Mouse (Mus musculus): ENCODE data around the gene Nup107.
"Not testable (repeated sequence)": the region's sequence is repeated elsewhere in the genome, so short reads cannot be mapped to it uniquely, and the experiment has no call there.

Nup107 gene

GRCm38 (mm10) chr10:117715654-117716053, 76.9 kb downstream of the Nup107 start:
- not testable (repeated sequence) for DNase-seq (ENCODE audit: low spot score)

- no peak for DNase-seq (ENCODE audit: low spot score)
Observed at GRCm38 (mm10) chr10:117714928-117715500, 77.5 kb downstream of the Nup107 start.

- DNase-seq (ENCODE audit: low spot score) = no peak
Observed at GRCm38 (mm10) chr10:117714048-117714545, 78.4 kb downstream of the Nup107 start.

- DNase-seq (ENCODE audit: low spot score) = no peak
Observed at GRCm38 (mm10) chr10:117713466-117713865, 79.0 kb downstream of the Nup107 start.

GRCm38 (mm10) chr10:117712871-117713270, 79.6 kb downstream of the Nup107 start:
- DNase-seq (ENCODE audit: low spot score) = no peak

- DNase-seq (ENCODE audit: low spot score) = no peak
Observed at GRCm38 (mm10) chr10:117712191-117712754, 80.2 kb downstream of the Nup107 start.

GRCm38 (mm10) chr10:117711408-117711807, 81.1 kb downstream of the Nup107 start:
- DNase-seq (ENCODE audit: low spot score) = no peak

- peak; percentile 95 for DNase-seq (ENCODE audit: low spot score)
Observed at GRCm38 (mm10) chr10:117710604-117711141, 81.8 kb downstream of the Nup107 start, which contains the start of gene Mdm2. TSS of gene Mdm2 (minus strand) at chr10:117710758.

- peak; percentile 49 for DNase-seq (ENCODE audit: low spot score)
Observed at GRCm38 (mm10) chr10:117709930-117710603, 82.4 kb downstream of the Nup107 start.

- no peak for DNase-seq (ENCODE audit: low spot score)
Observed at GRCm38 (mm10) chr10:117709326-117709830, 83.1 kb downstream of the Nup107 start.

GRCm38 (mm10) chr10:117708856-117709255, 83.6 kb downstream of the Nup107 start:
- no peak for DNase-seq (ENCODE audit: low spot score)

GRCm38 (mm10) chr10:117708376-117708775, 84.1 kb downstream of the Nup107 start:
- DNase-seq (ENCODE audit: low spot score) = no peak

- DNase-seq (ENCODE audit: low spot score) = no peak
Observed at GRCm38 (mm10) chr10:117707114-117707838, 85.2 kb downstream of the Nup107 start.

- no peak for DNase-seq (ENCODE audit: low spot score)
Observed at GRCm38 (mm10) chr10:117706440-117706839, 86.1 kb downstream of the Nup107 start.

- no peak for DNase-seq (ENCODE audit: low spot score)
Observed at GRCm38 (mm10) chr10:117705806-117706205, 86.7 kb downstream of the Nup107 start.

GRCm38 (mm10) chr10:117704964-117705335, 87.6 kb downstream of the Nup107 start:
- DNase-seq (ENCODE audit: low spot score) = no peak

GRCm38 (mm10) chr10:117704314-117704963, 88.1 kb downstream of the Nup107 start:
- DNase-seq (ENCODE audit: low spot score) = not testable (repeated sequence)

GRCm38 (mm10) chr10:117703506-117703905, 89.0 kb downstream of the Nup107 start:
- DNase-seq (ENCODE audit: low spot score) = no peak

GRCm38 (mm10) chr10:117702024-117702833, 90.3 kb downstream of the Nup107 start:
- no peak for DNase-seq (ENCODE audit: low spot score)

- no peak for DNase-seq (ENCODE audit: low spot score)
Observed at GRCm38 (mm10) chr10:117701034-117701829, 91.3 kb downstream of the Nup107 start.

All from T-cell, adult 2 months (primary cell).